Mouse (Mus musculus) neutrophil, adult 59 days (primary cell): ENCODE data around the gene Cytl1. TPM values are rescaled to one million over a fixed set of nuclear protein-coding genes. Genes with fewer than 3 reads are reported as not detected.

Experiments used
- total RNA-seq, 2 experiments: library from RNA; stranded (reverse); gene quantifications; 1 replicate in 1 of 2; 2 replicates in 1 of 2; pipeline ENCODE4 v1.2.4; 2023

Gene Cytl1
- total RNA-seq, result not detected

DNA sequence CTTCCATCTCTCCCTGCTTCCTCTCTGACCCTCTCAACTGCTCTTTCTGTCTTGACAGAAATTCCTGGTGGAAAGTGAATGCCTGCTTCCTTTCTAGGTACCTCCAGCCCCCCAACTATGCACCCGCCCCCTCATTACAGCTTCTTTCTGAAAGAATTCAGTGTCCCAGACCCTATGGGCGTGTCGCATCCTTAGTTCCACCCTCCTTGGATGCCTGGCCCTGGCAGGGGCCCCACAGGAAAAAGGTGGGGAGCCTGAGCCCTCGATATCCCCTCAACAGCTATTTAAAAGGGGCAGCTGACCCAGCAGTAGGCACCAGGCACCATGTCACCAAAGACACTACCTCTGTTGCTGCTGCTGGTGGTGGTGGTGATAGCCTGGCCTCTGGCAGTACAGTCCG is at the start of gene Cytl1:
Gene Cytl1 (plus strand): TSS at position 296 of the 400 bp plus-strand sequence.

DNA sequence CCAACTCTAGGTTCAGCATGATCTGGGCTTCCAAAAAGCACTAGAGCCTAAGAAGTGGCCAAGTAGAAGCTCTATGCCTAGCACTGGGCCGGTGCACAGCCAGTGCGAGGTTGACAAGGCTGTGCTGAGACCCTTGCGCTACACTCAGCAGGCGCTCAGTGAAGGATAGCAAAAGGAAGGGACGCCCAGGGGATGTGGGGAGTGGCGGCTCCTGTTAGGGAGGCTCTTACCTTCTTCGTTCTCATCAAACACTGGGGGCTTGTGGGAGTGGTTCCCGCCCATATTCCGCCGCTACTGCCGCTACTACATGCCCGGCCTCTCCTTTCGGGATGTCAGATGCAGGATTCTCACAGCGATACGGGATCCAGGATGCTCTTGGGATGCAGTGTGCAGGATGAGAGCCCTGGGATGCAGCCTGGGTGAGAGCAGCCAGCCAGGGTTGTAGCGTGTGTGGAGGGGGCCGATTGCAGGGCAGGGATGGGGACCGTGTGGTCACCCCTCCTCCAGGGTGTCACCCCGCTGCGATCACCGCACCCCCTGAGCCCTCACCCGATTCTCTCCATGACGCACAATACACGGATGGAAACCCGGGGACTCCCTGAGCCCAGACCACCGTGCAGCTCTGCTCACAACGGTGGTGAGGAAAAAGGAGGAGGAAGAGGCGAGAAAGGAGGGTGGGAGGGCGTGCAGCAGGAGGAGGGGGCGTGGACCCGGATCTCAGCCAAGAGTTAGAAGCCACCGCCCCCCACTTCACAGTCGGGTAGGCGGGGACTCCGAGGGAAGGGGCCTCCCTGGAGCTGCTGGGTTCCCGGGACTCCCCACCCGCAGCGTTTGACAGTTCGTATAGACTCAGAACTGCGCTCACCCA is 18.6 kb upstream of the Cytl1 start, which contains the start of gene Stk32b:
Gene Stk32b (minus strand): TSS at position 667 of the 868 bp plus-strand sequence.

Other genes starting within 250 kb of the Cytl1 start
- gene Stk32b, start 18.3 kb upstream of the Cytl1 start, total RNA-seq, result not detected
- not detected for gene Msx1, start 89.1 kb downstream of the Cytl1 start, total RNA-seq